Mouse (Mus musculus) stomach, embryonic 14.5 days (tissue): Measurements from ENCODE around the gene Zfp697. TPM values are rescaled to one million over a fixed set of nuclear protein-coding genes. Genes with fewer than 3 reads are reported as not detected.
"Not testable (repeated sequence)": the region's sequence is repeated elsewhere in the genome, so short reads cannot be mapped to it uniquely, and the experiment has no call there.

Source experiments
- ATAC-seq: fragments of 200-750 bp; cut with Nextera tagmentation; 2 replicates; pipeline ENCODE4 v1.8.0; 2017; ENCODE audit warnings: low read depth, moderate TSS enrichment; ENCODE audit not compliant: insufficient number of reproducible peaks, insufficient read depth, low FRiP score
- H3K27ac ChIP-seq: fragments of 300-500 bp; sonication (generic); 2 replicates; pipeline ENCODE4 v1.5.1; 2014; ENCODE audit warnings: mild to moderate bottlenecking, low read length, moderate library complexity, mixed read lengths
- H3K27me3 ChIP-seq: fragments of 300-500 bp; sonication (generic); 2 replicates; pipeline ENCODE4 v1.6.1; 2014; ENCODE audit warnings: low read length, control low read depth, mixed read lengths; ENCODE audit not compliant: control insufficient read depth, insufficient read depth
- H3K36me3 ChIP-seq: fragments of 300-500 bp; sonication (generic); 2 replicates; pipeline ENCODE4 v1.6.1; 2014; ENCODE audit warnings: mild to moderate bottlenecking, control low read depth, low read length, moderate library complexity, mixed read lengths; ENCODE audit not compliant: control insufficient read depth, insufficient read depth
- H3K4me1 ChIP-seq: fragments of 300-500 bp; sonication (generic); 2 replicates; pipeline ENCODE4 v1.6.1; 2014; ENCODE audit warnings: low read length, control low read depth, mixed read lengths; ENCODE audit not compliant: control insufficient read depth, insufficient read depth
- H3K4me2 ChIP-seq: fragments of 300-500 bp; sonication (generic); replicated peaks from 2 replicates; pipeline ENCODE4 v1.6.1; 2014; ENCODE audit warnings: low read depth, low read length, control low read depth
- H3K4me3 ChIP-seq: fragments of 300-500 bp; sonication (generic); 2 replicates; pipeline ENCODE4 v1.5.1; 2014; ENCODE audit warnings: low read depth, low read length, control low read depth
- H3K9ac ChIP-seq: fragments of 300-500 bp; sonication (generic); replicated peaks from 2 replicates; pipeline ENCODE4 v1.6.1; 2014; ENCODE audit warnings: low read depth, mild to moderate bottlenecking, control low read depth, low read length, moderate library complexity, mixed read lengths
- H3K9me3 ChIP-seq: fragments of 300-500 bp; sonication (generic); 2 replicates; pipeline ENCODE4 v1.6.1; 2016; ENCODE audit warnings: low read depth, low read length, control low read depth; ENCODE audit not compliant: control insufficient read depth
- WGBS: fragments of 180-500 bp; shearing (Covaris S2); extraction: QIAGEN DNeasy Blood & Tissue Kit; methylation state at CpG from one replicate; pipeline ENCODE4 v1.1.7; 2014; 5-methylcytosine and 5-hydroxymethylcytosine counted together
- polyA plus RNA-seq: library from polyadenylated mRNA; unstranded; fragments of >200 nt; fragmentation: Nextera tagmentation; extraction: Ambion mirVana; gene quantifications from 2 replicates; pipeline ENCODE4 v1.2.1, GENCODE M21; 2014

Zfp697 gene
- polyA plus RNA-seq, 1 experiment from 2014 or later = 10.1 TPM

- 65% methylated on average over 5 of the region's 5 CpGs for WGBS
- not testable (repeated sequence) for H3K27ac ChIP-seq, H3K4me1 ChIP-seq, H3K27me3 ChIP-seq, H3K9ac ChIP-seq, H3K4me3 ChIP-seq, ATAC-seq, H3K9me3 ChIP-seq, H3K36me3 ChIP-seq, H3K4me2 ChIP-seq
Observed at GRCm38 (mm10) chr3:98407261-98407780, 25.1 kb downstream of the Zfp697 start.

- H3K4me3 ChIP-seq, H3K27me3 ChIP-seq, H3K4me2 ChIP-seq, H3K9me3 ChIP-seq, H3K9ac ChIP-seq, H3K27ac ChIP-seq, H3K4me1 ChIP-seq, H3K36me3 ChIP-seq: not testable (repeated sequence)
- ATAC-seq = 0 out of 2 replicates have a peak, but pooled peaks have one; percentile 56
- WGBS = 89% methylated on average over 16 of the region's 27 CpGs
Observed at GRCm38 (mm10) chr3:98410619-98411580, 28.6 kb downstream of the Zfp697 start.

- no peaks in the 10 kb centered on the region for H3K9me3 ChIP-seq
- peaks cover 10% of the 10 kb centered on the region; the same call in 1 of the 2 replicates for H3K4me1 ChIP-seq
- no peak overlapping the region for H3K9ac ChIP-seq
- H3K27ac ChIP-seq = no peak overlapping the region
- no peak overlapping the region for H3K4me2 ChIP-seq
- ATAC-seq = no peak
- H3K27me3 ChIP-seq = no peaks in the 10 kb centered on the region
- no peak overlapping the region for H3K4me3 ChIP-seq
- H3K36me3 ChIP-seq = no peaks in the 10 kb centered on the region
- 62% methylated on average over 2 of the region's 2 CpGs for WGBS
Observed at GRCm38 (mm10) chr3:98413733-98414132, 31.5 kb downstream of the Zfp697 start.

GRCm38 (mm10) chr3:98414296-98414695, 32.0 kb downstream of the Zfp697 start:
- Histone ChIP-seq H3K27me3 (no peaks in the 10 kb centered on the region), H3K9ac (no peak overlapping the region), H3K9me3 (no peaks in the 10 kb centered on the region), H3K36me3 (no peaks in the 10 kb centered on the region), H3K4me3 (no peak overlapping the region), H3K4me2 (no peak overlapping the region), H3K27ac (no peak overlapping the region), H3K4me1 (peaks cover 15% of the 10 kb centered on the region; the same call in 1 of the 2 replicates)
- WGBS = 90% methylated on average over 3 of the region's 3 CpGs
- no peak for ATAC-seq

GRCm38 (mm10) chr3:98416426-98417250, 34.4 kb downstream of the Zfp697 start:
- no peak overlapping the region for H3K4me2 ChIP-seq
- ATAC-seq = no peak
- H3K27ac ChIP-seq = no peak overlapping the region

GRCm38 (mm10) chr3:98417328-98417727, 35.1 kb downstream of the Zfp697 start:
- peak; percentile 70 for ATAC-seq
- Histone ChIP-seq H3K9me3 (no peaks in the 10 kb centered on the region), H3K36me3 (no peaks in the 10 kb centered on the region), H3K4me1 (peaks cover 16% of the 10 kb centered on the region; the same call in 1 of the 2 replicates), H3K27me3 (no peaks in the 10 kb centered on the region), H3K4me2 (no peak overlapping the region), H3K27ac (no peak overlapping the region), H3K9ac (no peak overlapping the region), H3K4me3 (no peak overlapping the region)
- WGBS = 33% methylated on average over 4 of the region's 4 CpGs

More at GRCm38 (mm10) chr3:98416426-98417250, 34.4 kb downstream of the Zfp697 start:
- H3K4me3 ChIP-seq = no peak overlapping the region
- no peaks in the 10 kb centered on the region for H3K36me3 ChIP-seq
- no peaks in the 10 kb centered on the region for H3K27me3 ChIP-seq
- H3K9me3 ChIP-seq = no peaks in the 10 kb centered on the region
- peaks cover 16% of the 10 kb centered on the region; the same call in 1 of the 2 replicates for H3K4me1 ChIP-seq
- 72% methylated on average over 5 of the region's 5 CpGs for WGBS
- H3K9ac ChIP-seq = no peak overlapping the region

- Histone ChIP-seq H3K27me3 (no peaks in the 10 kb centered on the region), H3K36me3 (no peaks in the 10 kb centered on the region), H3K4me3 (no peak overlapping the region), H3K9ac (no peak overlapping the region), H3K27ac (no peak overlapping the region), H3K4me2 (no peak overlapping the region), H3K9me3 (no peaks in the 10 kb centered on the region), H3K4me1 (peaks cover 16% of the 10 kb centered on the region; the same call in 1 of the 2 replicates)
- 45% methylated on average over 6 of the region's 6 CpGs for WGBS
- ATAC-seq = no peak
Observed at GRCm38 (mm10) chr3:98418991-98419785, 36.9 kb downstream of the Zfp697 start.

- Histone ChIP-seq H3K9me3 (no peaks in the 10 kb centered on the region), H3K36me3 (no peaks in the 10 kb centered on the region), H3K4me1 (peaks cover 16% of the 10 kb centered on the region; the same call in 1 of the 2 replicates), H3K4me2 (no peak overlapping the region), H3K27ac (no peak overlapping the region), H3K4me3 (no peak overlapping the region), H3K27me3 (no peaks in the 10 kb centered on the region), H3K9ac (no peak overlapping the region)
- ATAC-seq = no peak
- WGBS = 38% methylated on average over 4 of the region's 4 CpGs
Observed at GRCm38 (mm10) chr3:98419786-98420070, 37.5 kb downstream of the Zfp697 start.
